Mouse (Mus musculus) erythroblast, adult 5-6 weeks (primary cell): ENCODE results near the gene Atp4b. TPM values are rescaled to one million over a fixed set of nuclear protein-coding genes. Genes with fewer than 3 reads are reported as not detected.

Source experiments
- ATAC-seq: replicated peaks from 2 replicates; pipeline ENCODE4 v1.8.0; 2016; ENCODE audit warnings: moderate number of reproducible peaks, mild to moderate bottlenecking, moderate TSS enrichment, inconsistent platforms; ENCODE audit not compliant: poor library complexity, low FRiP score, severe bottlenecking
- total RNA-seq, 2 experiments: library from RNA; stranded (forward) in 1 of 2; stranded (reverse) in 1 of 2; fragments of 150-400 nt in 1 of 2; fragments of 200-764, 138-1000 nt in 1 of 2; gene quantifications; 2 replicates each; pipeline versions ENCODE4 v1.2.3 to v1.2.4; 2015 to 2017; ENCODE audit warnings: low replicate concordance in 2 of 2

Atp4b gene
- total RNA-seq, 2 experiments from 2014 or later: not detected

DNA sequence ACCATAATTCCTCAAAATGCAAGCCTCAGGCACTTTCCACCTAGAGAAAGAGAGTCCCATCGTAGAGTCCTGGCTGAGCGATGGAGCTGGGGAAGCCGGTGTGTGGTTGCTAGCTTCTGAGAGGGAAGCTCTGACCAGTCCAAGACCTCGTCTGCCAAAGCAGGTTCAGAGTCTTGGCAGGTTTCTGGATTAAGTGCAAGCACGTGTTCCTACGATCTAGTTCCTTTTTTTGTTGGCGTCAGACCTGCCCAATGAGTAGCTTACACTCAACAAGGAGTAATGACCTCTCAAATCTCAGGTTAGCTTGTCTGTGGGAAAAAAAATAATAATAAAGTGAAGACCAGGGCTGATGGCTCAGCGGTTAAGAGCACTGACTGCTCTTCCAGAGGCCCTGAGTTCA, 8.9 kb downstream of the Atp4b start:
- ATAC-seq: no peak

DNA sequence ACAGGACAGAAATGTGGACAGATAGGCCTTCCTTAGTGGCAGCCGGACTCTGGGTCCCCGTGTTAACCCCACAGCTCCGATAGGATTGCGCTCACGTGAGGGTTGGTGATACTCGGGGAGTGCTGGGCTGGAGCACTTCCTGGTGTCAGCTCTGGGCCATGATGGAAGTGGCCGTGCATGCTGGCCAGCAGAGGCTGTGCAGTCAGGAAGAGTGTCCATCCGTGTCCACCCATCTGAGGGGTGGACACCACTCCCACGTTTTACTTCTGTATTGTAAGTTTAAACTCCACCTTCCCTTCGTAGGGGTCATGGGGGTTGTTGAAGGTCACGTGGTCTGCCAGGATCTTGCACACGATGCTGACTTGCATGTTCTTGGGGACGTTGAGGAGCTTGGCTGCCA, 10.3 kb downstream of the Atp4b start:
- ATAC-seq: no peak

DNA sequence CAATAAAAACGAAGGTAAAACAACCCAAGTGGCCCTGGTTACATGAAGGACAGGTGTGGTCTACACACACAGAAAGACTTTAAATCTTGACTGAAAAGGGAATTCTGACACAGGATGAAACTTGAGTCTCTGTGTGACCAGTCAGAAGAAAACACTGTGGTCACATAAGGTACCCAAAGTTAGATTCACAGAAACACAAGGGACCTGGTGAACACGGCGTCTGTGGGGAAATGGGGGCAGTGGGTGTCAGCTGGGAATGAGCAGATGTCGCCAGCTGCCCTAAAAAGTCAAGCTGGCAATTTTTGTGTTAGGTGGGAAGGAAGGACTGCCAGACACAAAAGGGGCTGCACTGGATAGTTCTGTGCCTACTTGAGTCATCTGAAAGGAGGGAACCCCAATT, 13.6 kb downstream of the Atp4b start:
- ATAC-seq: no peak

DNA sequence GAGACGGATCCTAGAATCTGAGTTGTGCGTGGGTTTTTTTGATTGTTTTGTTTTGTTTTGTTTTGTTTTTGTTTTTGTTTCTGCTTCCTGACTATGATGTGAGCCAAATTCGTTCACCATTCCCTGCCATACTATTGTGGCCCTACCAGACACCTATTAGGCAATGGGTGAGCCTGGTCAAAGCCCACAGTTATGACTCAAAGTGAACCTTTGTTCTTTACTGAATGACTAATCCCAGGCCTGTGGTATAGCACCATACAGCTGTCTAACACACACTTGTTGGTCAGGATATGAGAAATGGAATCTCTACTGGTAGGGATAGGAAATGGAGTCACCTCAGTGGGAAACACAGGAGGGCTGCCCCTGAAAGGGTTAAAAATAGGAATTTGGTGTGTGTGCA, 14.1 kb downstream of the Atp4b start:
- no peak for ATAC-seq

DNA sequence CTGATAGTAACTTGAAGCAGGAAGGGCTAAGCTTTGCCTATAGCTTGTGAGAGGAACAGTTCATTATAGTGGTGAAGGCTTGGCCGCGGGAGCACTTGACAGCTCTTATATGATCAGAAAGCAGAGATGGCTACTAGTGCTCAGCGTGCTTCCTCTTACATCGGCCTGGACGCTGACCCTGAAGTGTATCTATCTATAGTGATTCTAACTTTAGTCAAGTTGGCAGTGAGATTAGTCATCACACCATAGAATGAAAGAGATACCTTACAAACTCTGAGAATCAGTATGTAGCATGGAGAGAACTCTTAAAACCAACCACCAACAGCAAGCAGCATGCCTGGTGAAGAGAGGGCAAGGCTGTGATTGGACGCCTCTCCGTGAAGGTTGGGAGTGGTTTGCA, 15.0 kb downstream of the Atp4b start:
- ATAC-seq: no peak

DNA sequence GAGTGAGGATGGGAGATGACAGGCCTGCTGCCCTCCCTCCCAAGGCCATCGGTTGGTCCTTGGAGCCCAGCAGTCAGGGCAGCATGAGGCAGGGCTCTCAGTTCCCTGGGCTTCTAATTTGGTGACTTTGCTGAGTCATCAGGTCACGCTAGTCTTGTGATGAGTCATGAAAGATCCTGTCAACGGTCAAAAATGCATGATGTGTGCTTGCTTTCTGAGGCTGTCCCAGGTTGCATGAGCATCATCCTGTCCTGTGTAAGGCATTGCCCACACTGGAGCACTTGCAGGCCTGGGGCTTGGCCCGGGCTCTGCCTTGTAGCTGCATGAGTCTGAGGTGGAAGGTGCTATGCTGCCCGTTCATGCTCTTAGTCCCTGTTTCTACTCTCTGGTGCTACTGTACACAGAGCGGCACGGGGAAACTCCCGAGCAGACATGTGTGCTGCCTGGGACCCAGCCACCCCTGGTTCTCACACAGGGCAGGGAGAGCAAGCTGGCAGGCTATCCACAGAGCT, 23.4 kb downstream of the Atp4b start:
- ATAC-seq: 0 out of 2 replicates have a peak, but pooled peaks have one; percentile 19

DNA sequence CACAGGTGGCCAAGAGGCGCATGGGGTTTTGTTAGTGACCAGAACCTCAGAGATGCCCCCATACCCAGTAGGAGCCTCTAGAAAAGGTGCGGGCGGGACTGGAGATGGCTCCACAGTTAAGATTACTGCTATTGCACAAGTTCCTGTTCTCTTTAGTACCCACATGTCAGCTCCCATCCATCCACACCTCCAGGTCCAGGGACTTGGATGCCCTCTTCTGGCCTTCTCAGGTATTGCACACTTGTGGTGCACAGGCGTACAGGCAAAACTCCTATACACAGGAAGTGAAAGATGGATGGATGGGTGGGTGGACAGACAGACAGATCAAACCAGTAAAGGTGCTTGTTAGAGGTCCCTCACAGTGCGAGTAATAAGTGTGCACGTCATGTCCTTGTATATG, 34.8 kb downstream of the Atp4b start:
- no peak for ATAC-seq

DNA sequence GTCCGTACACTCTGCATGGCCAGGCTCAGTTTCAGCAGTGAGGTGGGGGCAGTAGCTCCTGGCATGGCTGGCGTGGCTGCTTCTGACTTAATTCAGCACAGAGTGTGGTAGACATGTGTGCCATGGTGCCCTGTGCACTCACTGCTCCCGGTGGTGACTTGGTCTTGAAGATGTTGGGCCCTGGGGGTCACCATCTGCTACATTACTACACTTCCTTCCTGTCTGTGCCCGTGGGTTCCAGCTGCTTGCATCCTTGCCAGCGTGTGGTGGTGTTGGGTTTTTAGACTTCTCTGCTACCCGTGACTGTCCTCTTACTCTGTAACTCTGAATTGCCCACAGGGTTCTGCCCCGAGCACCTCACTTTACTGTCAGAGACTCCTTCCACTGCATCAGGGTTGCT, 36.4 kb downstream of the Atp4b start:
- ATAC-seq: no peak

DNA sequence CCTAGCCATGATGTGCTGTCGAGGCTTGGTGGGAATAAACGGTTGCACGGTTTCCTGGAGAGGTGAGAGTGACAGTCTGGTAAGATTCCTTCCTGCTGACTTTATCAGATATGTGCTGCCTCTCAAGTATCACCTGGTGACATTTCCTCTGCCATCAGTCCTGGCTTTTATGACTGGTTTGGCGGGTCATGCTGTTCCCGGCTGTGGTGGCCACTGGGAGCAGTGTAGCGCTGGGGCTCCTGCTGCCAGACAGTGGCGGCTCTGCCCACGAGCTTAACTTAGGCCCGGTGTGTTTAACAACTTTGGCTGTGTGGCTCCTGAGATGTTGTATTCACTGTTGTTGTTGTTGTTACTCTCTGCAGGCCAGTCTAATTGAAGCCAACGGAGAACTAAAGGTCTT, 39.9 kb downstream of the Atp4b start:
- ATAC-seq: no peak

DNA sequence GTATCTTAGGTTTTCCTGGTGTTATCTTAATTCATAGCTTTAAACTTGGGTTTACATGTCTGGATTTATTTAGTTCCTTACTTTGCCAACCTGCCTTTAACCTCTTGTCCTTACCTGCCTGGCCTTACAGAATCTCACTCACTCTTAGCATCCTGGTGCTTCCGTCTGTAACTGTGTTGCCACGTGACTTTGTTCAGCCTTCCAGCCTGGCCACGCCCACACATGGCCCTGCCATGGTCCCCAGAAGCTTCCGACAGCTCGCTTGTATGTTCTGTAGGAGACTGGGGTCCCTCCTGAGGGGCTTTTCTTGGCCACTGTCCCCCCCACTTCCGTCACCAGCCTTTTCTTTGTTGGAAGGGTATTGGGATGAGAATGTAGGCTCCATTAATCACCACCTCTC, 40.4 kb downstream of the Atp4b start:
- ATAC-seq: no peak

DNA sequence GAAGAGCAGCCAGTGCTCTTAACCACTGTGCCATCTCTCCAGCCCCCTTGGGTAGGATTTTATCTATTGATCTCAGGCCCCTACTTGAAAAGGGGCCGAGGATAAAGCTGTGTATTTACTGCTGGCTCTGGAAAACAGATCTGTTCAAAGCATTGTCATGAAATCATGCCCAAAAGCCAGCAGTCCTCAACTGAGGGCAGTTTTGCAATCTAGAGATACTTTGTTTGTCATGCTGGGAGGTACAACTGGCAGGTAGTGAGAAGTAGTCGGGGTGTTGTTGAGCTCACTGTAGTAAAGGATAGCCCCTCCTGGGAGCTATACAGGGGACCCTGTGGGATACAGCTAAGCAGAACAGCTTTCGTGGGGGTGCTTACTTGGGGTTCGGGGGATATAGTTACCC, 42.7 kb downstream of the Atp4b start:
- ATAC-seq: no peak

DNA sequence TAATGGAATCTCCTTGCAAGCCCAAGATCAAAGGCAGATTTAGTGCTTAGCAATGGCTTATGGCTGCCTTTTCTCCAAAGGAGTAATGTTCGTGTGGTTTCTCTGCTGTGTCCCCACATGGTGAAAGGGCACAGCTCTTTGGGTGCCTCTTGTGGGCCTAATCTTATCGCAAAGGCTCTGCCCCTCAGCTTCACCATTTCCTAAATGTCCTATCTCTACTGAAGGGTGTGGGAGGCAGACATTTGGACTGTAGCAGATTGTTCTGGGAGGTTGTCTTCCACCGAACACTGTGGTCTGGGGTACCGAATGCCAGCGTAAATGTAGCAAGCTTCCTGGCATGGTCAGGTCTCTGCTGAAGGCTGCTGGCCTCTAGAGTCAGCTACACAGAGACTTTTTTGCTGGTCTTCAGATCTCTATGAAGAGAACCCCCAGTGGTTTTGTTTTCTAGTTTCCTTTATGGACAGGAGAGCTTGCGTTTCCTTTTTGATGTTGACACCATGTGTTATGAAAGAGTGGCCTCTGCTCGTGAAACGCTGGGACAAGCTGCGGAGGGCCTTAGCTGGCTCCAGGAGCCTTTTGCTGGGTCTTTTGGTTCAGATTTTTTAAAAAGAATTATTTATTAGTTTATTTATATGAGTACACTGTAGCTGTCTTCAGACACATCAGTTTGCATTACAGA, 43.3 kb downstream of the Atp4b start:
- ATAC-seq: no peak

DNA sequence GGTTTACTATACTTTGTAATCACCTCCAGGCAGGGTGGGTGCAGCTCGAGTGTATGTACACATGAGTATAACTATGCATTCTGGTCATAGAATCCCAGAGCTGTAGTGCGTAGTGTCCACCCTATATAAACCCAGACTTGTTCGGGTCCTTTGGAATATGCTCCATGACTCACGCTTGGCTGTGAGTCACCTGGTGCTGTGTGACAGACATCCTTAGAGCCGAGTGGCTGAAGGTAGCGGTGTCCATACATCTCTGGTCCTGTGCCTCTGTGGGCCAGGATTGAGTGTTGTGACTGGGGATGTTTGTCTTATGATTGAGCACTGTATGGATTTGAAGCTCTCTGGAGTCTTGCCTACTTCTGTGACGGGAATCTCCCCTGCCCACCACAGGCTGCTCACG, 44.0 kb downstream of the Atp4b start:
- no peak for ATAC-seq

DNA sequence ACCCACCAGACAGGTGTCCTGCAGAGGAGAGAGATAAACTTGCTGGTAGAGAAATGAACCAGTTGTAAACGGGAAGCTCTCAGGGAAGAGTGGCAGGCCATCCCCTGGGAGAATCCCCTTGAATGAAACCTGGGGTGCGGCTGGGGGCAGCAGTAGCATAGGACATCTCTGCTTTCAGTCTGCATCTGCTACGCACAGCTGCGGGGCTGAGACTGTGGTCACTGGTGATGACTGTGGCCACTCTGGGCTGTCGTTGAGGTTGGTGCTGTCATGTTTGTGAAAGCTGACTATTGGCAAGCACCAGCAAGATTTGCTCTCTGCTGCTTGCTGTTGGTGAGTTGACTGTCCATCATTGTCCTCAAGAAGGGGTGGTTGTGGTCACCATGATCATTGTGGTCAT, 45.0 kb downstream of the Atp4b start:
- no peak for ATAC-seq

DNA sequence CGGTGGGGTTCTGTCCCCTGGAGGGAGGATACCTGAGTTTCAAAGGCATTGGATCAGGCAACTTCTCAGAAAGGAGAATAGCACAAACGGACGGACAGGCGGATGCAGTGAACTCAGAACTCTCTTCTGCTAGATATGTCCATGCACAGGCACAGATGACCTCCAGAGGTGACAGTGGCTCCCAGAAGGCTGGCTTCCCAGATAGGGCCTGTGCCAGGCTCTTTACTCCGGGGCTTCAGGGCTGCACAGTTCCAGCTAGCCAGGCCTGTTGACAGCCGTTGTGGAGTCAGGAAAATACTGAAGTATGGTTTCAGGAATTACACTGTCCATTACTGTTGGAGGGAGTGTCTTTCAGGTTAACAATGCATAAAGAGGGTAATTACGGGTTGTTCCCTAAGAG, 46.6 kb downstream of the Atp4b start:
- ATAC-seq: no peak

DNA sequence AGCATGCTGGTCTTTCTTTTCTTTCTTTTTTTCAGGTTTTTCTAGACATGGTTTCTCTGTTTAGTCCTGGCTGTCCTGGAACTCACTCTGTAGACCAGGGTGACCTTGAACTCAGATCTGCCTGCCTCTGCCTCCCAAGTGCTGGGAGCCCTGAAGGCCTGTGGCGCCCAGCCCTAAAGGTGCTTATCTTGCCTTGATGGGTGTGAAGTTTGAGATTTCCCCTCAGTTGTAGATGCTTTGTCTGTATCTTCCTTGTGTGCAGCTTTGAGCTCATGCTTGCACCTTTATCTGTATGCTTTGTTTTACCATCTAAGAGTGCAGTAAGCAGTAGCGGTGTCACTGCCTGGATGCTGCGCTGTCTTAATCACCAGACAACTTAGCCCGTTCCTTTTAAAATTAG, 53.5 kb downstream of the Atp4b start:
- ATAC-seq: no peak

DNA sequence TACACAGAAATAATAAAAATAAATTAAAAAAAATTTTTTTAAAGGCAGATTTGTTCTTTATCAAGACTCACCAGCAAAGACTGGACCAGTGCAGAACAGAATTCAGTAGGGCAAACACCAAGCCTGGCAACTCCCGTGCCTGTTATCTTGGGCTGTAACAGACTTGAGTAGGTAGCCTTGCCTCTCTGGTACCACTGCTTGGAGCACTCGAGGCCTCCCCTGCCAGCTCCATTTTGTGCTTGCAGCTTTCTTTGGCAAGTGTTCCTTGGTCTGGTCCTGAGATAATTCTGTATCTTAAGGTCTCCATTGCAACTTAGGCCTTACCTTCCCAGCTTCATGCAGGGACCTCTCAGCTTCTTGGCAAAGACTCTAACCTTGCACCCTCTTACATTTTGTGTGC, 54.3 kb downstream of the Atp4b start:
- no peak for ATAC-seq

DNA sequence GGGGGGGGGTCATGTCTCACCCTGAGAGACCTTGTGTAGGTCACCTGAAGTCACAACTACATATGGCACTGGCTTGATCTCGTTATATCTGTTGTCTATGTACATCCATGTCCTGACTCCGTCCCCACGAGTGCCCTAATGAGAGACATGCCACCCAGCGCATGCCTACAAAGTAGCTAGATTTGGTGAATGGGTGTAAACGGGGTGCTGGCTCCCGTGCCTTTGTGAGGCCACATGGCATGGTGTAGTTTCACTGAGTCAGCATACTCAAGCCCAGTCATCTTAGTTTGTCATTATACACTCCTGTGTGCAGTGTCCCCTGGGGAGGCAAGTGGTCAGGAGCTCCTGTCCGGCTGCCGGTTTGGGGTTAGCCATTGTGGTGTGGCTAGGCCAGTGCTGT, 56.0 kb downstream of the Atp4b start:
- no peak for ATAC-seq

DNA sequence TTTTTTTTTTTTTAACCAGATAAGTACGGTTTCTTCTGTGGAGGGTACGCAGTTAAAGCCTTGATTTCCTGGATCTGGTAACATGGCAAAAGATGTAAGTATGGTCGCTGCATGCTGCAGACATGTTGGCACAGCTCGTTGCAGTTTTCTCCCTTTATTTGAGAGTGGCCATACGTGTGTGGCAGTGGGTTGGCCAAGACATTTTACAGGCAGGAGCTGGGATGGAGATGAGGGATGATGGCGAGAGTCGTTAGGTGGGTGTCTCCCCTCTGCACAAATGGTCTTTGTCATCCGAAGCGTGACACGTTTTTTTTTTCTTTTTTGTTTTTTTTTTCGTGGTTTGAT, 57.0 kb downstream of the Atp4b start:
- ATAC-seq: no peak

DNA sequence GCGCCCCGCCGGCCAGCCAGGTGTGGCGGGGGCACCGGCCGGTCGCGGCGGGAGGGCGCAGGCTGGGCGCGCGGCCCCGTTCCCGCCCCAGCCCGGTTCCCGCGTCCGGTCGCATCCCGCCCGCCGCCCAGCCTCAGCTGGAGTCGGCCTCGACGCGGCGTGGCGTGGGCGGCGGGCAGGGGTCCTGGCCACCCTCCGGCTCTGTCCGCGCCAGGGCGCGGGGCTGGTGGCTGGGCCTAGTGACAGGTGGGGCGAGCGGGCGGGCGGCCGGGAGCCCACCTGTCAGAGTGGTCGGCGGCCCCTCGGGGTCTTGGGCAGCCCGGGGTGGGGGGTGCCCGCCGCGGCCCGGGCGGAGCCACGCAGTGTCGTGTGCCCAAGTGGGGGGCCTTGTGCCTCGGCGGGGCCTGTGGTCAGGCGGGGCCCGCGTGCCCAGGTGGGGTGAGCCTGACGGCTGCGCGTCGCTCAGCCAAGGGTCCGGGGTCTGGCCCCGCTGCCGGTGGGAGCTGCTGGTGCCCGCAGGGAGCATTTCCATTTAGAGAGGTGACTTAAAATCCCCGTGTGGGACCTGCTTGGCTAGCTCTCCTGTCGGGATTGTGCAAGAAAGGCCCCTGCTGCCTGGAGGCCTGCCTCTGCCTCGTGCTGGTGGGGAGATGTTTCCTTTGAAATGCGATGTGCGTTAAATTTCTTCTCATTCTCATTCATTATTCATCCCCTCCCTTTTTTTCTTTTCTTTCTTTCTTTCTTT, 57.6 kb downstream of the Atp4b start:
- ATAC-seq: no peak

DNA sequence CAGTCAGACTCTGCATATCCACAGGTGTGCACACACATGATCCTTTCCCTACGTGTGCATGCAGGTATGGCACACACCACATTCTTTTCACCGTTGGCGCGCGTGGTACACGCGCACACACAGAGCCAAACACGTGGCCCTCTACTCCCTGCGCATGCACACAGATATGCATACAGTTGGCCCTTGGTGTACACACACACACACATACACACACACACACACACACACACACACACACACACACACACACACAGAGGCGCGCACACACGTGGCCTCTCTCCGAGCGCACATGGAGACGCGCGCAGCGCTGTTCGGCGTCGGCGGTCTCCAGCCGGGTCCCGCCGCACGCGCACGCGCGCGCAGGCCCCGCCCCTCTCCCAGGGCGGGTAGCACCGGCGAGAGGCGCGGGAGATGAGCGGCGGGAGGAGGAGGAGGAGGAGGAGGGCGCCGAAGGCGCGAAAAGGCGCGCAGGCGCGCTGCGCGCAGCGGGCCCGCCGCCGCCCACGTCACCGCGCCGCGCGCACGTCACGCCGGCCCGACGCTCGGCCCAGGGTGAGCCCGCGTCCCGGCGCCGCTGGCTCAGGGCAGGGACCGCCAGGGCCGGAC, 58.3 kb downstream of the Atp4b start, which contains the start of gene Tfdp1:
Gene Tfdp1, plus strand, starts transcription at position 497 of the 606 bp plus-strand sequence.
- peak; percentile 85 for ATAC-seq
